Mouse (Mus musculus) thymus, postnatal 10 days (tissue): ENCODE data around the gene Kel.

Experiments
- DNase-seq, 2 experiments: peaks; one replicate each; pipeline ENCODE4 v3.0.0; 2021; ENCODE audit warnings: low spot score in 2 of 2

The Kel gene

GRCm38 (mm10) chr6:41704123-41704522, at the start of gene Kel:
TSS of gene Kel (minus strand) at chr6:41704339.
- DNase-seq: no peak

DNA sequence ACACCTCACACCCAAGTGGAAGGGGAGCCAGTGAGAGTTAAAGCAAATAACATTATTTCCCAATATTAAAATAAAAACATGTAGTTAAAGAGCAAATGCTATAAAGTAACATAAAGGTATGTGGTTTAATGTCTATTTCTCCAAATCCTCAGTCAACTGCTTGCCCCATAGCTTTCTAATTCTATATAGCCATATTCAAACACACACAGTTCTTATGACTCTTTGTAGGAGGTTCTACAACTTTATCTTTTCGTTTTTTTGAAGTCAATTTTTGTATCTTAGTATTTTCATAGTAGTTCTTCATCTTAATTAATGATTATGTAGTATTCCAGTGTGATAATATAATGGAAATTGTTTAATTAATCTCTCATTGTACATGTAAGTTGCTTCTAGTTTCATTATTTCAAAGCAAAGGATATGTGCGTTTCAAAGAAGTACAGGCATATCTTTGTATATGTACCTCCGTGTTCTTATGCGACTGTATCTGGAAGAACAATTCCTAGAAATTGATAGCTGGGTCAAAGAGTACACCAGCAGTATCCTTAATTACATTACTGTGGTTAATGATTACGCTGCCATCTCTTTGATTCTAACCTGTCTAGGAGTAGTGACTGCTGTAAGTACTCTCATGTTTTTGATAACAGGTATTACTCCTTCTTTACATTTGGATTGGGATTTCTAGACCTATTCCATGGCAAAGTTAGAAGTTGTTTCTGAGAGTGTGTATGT, 40.7 kb upstream of the Kel start:
- no peak for DNase-seq

GRCm38 (mm10) chr6:41741101-41741500, 37.0 kb upstream of the Kel start:
- no peak for DNase-seq

- no peak for DNase-seq
These were observed 30.8 kb upstream of the Kel start for GRCm38 (mm10) chr6:41734719-41735470.

- DNase-seq: peak in 1 of 2 experiments; percentile 36
These were observed 24.0 kb upstream of the Kel start for GRCm38 (mm10) chr6:41727989-41728609.

GRCm38 (mm10) chr6:41721430-41721829, 17.3 kb upstream of the Kel start:
- no peak for DNase-seq

- DNase-seq: no peak
These were observed 6.1 kb upstream of the Kel start for GRCm38 (mm10) chr6:41710281-41710680.

- no peak for DNase-seq
These were observed 2.1 kb upstream of the Kel start for GRCm38 (mm10) chr6:41706275-41706674.

DNA sequence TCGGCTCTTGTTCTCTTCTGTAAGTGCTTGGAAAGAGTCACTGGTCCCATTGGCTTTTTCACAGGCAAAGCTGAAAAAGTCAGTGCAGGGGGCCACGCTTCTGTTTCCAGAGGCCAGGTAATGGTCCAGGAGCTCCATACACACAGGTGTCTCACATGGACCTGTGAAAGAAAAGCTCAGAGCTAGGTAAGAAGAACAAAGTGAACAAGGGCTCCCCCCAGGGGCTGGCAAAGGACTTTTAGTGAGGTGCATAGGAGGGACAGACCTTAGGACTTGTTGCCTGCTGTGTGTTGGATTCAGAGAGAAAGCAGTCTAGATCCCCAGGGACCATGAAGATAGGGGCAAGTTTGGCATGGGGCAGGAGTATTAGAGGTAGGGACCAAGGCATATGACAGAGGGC, 1.2 kb downstream of the Kel start:
- DNase-seq: peak; percentile 24 to 60

GRCm38 (mm10) chr6:41701245-41701644, 2.9 kb downstream of the Kel start:
- no peak for DNase-seq

GRCm38 (mm10) chr6:41694407-41694806, 9.7 kb downstream of the Kel start:
- DNase-seq: no peak

GRCm38 (mm10) chr6:41692200-41692599, 11.9 kb downstream of the Kel start:
- DNase-seq: no peak

DNA sequence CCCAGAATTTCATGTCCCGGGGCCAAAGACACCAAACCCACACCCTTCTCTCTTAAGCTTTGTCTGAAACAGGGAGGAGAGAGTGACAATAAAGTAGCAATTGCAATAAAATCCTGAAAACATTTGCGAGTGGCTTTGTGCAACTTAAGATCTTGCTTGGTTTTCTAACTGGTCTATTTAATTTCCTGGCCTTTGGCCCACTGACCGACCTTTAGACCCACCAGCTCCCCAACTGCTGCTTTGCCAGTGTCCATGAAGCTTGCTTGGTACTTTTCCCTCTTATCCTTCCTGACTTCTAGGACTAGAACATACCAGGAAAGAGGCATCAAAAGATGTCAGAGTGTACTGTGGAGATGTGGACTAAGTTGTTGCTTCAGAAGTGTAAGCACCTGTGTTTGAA, 18.5 kb downstream of the Kel start:
- no peak for DNase-seq

GRCm38 (mm10) chr6:41684911-41685310, 19.2 kb downstream of the Kel start:
- no peak for DNase-seq

- DNase-seq: no peak
These were observed 20.0 kb downstream of the Kel start, which contains the start of gene Llcfc1 for GRCm38 (mm10) chr6:41684131-41684530. TSS of gene Llcfc1 (plus strand) at chr6:41684431.

DNA sequence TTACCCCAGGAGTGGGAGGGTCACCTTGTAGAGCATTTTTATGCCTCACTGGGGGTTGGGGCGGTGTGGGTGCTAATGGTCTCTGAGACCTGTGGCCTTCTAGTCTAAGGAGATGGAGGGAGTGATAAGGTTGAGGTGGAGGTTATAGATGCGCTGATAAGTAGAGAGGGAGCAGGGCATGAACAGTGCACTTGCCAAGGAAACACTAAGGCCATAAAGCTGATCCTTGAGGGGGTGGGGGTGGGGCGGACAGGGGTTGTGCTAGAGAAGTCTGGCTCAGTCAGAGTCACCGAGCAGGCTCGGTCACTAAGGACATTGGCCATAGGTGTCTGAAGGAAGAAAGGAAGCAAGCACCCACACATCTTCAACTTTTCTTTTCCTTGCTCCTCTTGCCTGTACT, 22.5 kb downstream of the Kel start:
- DNase-seq: no peak

- DNase-seq: no peak
These were observed 23.5 kb downstream of the Kel start, which contains the start of gene Trpv5 for GRCm38 (mm10) chr6:41680669-41681068. TSS of gene Trpv5 (minus strand) at chr6:41680769.

DNA sequence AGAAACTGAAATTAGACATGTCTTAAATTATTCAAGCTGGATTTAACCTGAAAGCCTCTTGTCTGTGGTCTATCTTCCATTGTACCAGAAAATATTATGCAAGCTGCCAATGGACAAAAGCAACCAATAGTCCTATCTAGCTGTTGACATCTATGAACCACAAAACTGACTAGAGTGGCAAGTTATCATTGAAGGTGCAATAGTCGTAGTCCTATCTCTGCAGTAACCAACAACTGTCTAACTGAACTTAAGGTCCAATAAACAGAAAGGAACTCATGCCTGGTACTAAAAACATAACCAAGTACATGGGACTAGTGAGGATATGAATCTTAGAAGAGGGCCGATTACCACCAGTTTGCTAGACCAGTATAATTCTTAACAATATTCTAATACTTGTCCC, 27.6 kb downstream of the Kel start:
- DNase-seq: no peak

GRCm38 (mm10) chr6:41662320-41662719, 41.8 kb downstream of the Kel start:
- DNase-seq: peak in 1 of 2 experiments; percentile 35

- no peak for DNase-seq
These were observed 45.7 kb downstream of the Kel start for GRCm38 (mm10) chr6:41658487-41658886.

DNA sequence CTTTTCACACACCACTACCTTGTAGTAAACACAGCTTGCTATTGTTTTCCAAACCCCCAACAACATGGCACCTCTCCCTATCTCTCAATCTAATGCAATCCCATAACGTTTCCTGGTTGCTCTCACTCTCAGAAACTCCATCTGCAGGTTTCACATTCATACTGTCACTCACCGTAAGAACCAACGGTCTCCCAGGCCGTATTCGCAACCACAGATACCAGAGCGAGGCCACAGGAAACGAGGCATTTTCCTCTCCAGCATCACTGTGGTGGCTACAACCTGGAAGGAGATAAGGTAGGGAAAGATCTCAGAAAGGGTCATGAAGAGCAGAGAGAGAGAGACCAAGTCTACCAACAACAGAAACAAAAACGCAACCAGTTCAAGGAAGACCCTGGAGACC, 49.5 kb downstream of the Kel start:
- DNase-seq: no peak

DNA sequence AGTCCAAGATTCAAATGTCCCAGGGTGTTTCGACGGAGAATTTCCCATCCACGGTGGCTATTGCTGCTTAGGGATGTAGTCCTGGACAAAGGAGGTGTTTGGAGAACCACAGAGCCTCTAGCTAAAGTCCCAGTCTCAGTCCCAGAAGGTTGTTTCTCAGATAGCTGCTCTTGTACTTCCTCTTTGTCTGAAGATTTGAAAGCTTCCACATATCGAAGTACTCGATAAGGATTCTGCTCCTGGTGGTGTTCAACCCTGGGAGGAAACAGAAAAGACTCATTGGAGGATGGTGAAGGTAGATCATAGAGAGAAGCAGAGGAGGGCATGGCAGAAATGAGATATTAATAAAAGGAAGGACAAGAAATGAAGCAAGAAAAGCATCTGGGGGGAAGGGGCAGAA, 51.0 kb downstream of the Kel start:
- no peak for DNase-seq

- DNase-seq: no peak
These were observed 57.5 kb downstream of the Kel start for GRCm38 (mm10) chr6:41646672-41647071.
